Mouse (Mus musculus) C2C12 (cell line): ENCODE results near the gene Naa50. TPM values are rescaled to one million over a fixed set of nuclear protein-coding genes. Genes with fewer than 3 reads are reported as not detected.

Experiments used
- H3K27me3 ChIP-seq: one replicate; pipeline ENCODE4 v1.6.1; 2011; ENCODE audit not compliant: control insufficient read depth, insufficient read depth, insufficient read length
- H3K36me3 ChIP-seq: one replicate; pipeline ENCODE4 v1.6.1; 2011; ENCODE audit not compliant: control insufficient read depth, insufficient read depth
- H3K4me3 ChIP-seq: one replicate; pipeline ENCODE4 v1.5.1; 2011; ENCODE audit warnings: mild to moderate bottlenecking, control low read depth; ENCODE audit not compliant: poor library complexity, insufficient read depth, severe bottlenecking
- H3K79me2 ChIP-seq: one replicate; pipeline ENCODE4 v1.6.1; 2011; ENCODE audit not compliant: control insufficient read depth, insufficient read depth
- H3K79me3 ChIP-seq: one replicate; pipeline ENCODE4 v1.6.1; 2011; ENCODE audit warnings: low read depth, control low read depth
- H3ac ChIP-seq: one replicate; pipeline ENCODE3; 2011; ENCODE audit warnings: low read depth; ENCODE audit not compliant: control insufficient read depth, insufficient read length
- CEBPB ChIP-seq: IDR thresholded peaks from one replicate; pipeline ENCODE4 v1.6.1; 2011; ENCODE audit warnings: low read depth, mild to moderate bottlenecking, control low read depth, moderate library complexity
- CTCF ChIP-seq: IDR thresholded peaks from one replicate; pipeline ENCODE4 v1.5.1; 2011; ENCODE audit not compliant: control insufficient read depth, insufficient read depth, insufficient read length
- FOSL1 ChIP-seq: IDR thresholded peaks from one replicate; pipeline ENCODE4 v1.8.0; 2011; ENCODE audit warnings: mild to moderate bottlenecking, low read length; ENCODE audit not compliant: poor library complexity, insufficient read depth, severe bottlenecking
- MAX ChIP-seq: IDR thresholded peaks from one replicate; pipeline ENCODE4 v1.6.1; 2011; ENCODE audit warnings: mild to moderate bottlenecking, control low read depth
- MYOD1 ChIP-seq: IDR thresholded peaks from one replicate; pipeline ENCODE4 v1.6.1; 2011; ENCODE audit warnings: low read depth; ENCODE audit not compliant: control insufficient read depth, insufficient read length
- MYOG ChIP-seq: IDR thresholded peaks from one replicate; pipeline ENCODE4 v1.6.1; 2011; ENCODE audit not compliant: control insufficient read depth, insufficient read length; ENCODE audit errors: extremely low read depth
- USF1 ChIP-seq: IDR thresholded peaks from one replicate; pipeline ENCODE4 v1.6.1; 2011; ENCODE audit warnings: low read depth, mild to moderate bottlenecking, control low read depth, moderate library complexity
- polyA plus RNA-seq: library from polyadenylated mRNA; unstranded; fragments of >200 nt; fragmentation: generic; extraction: Trizol; gene quantifications from one replicate; pipeline ENCODE4 v1.2.1, GENCODE M21; 2012; ENCODE audit warnings: missing spikeins

Naa50 gene
- polyA plus RNA-seq, 1 experiment: 34.8 TPM

DNA sequence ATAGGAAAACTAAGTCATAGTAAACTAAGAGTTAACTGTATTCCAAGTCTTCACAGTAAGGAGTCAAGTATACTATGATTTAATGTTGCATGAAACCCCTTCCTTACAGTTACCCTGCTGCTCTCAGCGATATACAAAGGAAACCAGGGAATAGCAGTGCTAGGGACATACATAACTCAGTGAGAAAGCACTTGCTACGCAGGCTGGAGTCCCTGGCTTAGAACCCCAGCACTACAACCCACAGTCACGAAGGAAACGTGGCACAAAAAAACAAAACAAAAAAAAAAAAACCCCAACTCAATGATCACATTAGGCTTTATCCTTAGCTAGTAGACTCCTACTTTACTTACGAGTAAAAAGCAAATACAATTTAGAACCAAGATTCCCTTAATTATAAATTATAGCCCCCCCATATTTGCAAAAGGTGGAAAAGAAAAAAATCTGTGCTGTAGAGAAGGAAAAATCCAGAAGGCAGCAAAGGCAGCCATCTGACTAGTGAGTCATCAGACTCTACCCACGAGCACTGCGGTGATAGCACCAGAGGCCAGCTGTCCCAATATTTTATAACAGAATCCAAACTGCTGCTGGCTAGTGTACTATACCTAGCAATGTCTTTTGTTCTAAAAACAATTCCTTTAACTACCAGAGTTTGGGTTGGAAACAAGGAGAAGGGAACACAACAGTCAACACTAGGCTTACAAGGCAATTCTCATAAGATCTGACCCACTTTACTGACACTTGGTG, 16.5 kb upstream of the Naa50 start:
- peaks cover 37% of the 10 kb centered on the region for H3K79me2 ChIP-seq
- H3K79me3 ChIP-seq: peaks cover 18% of the 10 kb centered on the region
- H3ac ChIP-seq: no peak overlapping the region
- no peaks in the 10 kb centered on the region for H3K27me3 ChIP-seq
- TF ChIP-seq MYOD1 (peak; percentile 76), MAX (peak; percentile 33), USF1 (no peak)
- H3K36me3 ChIP-seq: peaks cover 4% of the 10 kb centered on the region
- no peak overlapping the region for H3K4me3 ChIP-seq

DNA sequence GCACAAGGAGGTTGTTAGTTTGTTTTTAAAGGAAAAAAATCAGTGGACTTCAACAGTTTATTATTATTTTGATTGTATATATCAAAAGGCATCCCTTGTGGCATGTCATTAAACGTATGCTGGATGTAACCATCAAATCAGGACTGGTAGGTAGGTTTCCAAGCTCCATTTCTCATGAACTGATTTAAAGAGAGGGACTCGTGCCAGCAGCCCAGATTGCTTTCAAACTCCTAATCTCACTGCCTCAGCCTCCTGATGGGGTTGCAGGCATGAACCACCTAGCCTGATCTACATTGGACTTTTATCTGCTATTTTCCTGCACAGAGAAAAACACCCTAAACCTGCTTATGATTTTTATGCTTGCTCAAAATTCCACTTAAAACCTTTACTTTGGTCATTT, 15.8 kb upstream of the Naa50 start:
- TF ChIP-seq MYOD1 (no peak), FOSL1 (no peak), CTCF (no peak), CEBPB (no peak), USF1 (no peak), MYOG (no peak)
- Histone ChIP-seq H3K79me2 (peaks cover 43% of the 10 kb centered on the region), H3K27me3 (no peaks in the 10 kb centered on the region), H3K36me3 (peaks cover 4% of the 10 kb centered on the region), H3ac (no peak overlapping the region), H3K79me3 (peaks cover 19% of the 10 kb centered on the region), H3K4me3 (no peak overlapping the region)

DNA sequence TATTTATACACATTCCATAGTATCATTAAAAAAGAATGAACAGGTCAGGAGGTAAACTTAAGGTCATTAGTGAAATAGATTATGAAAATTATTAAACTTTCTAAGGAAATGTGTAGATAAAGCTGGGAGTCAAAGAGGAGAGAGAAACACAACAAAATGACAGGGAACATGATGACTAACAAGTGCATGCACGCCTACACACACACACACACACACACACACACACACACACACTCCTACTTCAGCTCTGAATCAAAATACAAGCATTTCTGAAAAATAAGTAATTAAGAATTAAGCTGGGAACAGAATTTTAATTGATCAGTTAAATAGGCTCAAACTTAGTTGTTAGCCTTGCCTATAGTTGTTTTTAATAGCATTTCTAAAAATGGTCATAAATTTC, 14.9 kb upstream of the Naa50 start:
- peaks cover 43% of the 10 kb centered on the region for H3K79me2 ChIP-seq
- peaks cover 4% of the 10 kb centered on the region for H3K36me3 ChIP-seq
- no peak overlapping the region for H3K4me3 ChIP-seq
- H3K27me3 ChIP-seq: no peaks in the 10 kb centered on the region
- peaks cover 20% of the 10 kb centered on the region for H3K79me3 ChIP-seq
- TF ChIP-seq MYOD1 (no peak), CEBPB (no peak), CTCF (no peak), MAX (no peak), USF1 (no peak), FOSL1 (no peak), MYOG (no peak)
- H3ac ChIP-seq: no peak overlapping the region

GRCm38 (mm10) chr16:44125436-44125835, 14.2 kb upstream of the Naa50 start:
- Histone ChIP-seq H3K27me3 (no peaks in the 10 kb centered on the region), H3K4me3 (no peak overlapping the region), H3ac (no peak overlapping the region), H3K79me3 (peaks cover 20% of the 10 kb centered on the region), H3K79me2 (peaks cover 48% of the 10 kb centered on the region), H3K36me3 (no peaks in the 10 kb centered on the region)
- TF ChIP-seq MYOG: no peak

DNA sequence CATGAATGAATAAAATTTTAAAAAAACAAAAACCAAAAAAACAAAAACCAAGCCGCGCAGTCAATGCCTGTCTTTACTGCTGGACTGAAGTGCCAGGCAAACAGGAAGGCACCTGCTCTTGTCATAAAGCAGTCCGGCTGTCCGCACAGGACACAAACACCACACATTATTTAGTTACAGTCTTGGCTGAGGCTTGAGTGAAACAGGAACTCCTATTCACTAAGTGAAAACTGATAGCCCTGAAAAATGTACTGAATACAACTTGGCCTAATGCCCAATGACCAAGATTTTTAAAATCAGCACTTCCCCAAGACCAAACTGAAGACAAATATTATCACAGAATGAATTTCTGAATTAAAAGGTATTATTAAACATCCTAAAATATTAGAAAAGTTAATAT, 13.2 kb upstream of the Naa50 start:
- no peak overlapping the region for H3ac ChIP-seq
- no peaks in the 10 kb centered on the region for H3K36me3 ChIP-seq
- TF ChIP-seq USF1: no peak
- TF ChIP-seq MYOD1: peak; percentile 63
- no peak for TF ChIP-seq FOSL1
- no peak for TF ChIP-seq CEBPB
- H3K4me3 ChIP-seq: no peak overlapping the region
- H3K27me3 ChIP-seq: no peaks in the 10 kb centered on the region
- peaks cover 23% of the 10 kb centered on the region for H3K79me3 ChIP-seq
- peaks cover 52% of the 10 kb centered on the region for H3K79me2 ChIP-seq

- TF ChIP-seq MAX: no peak
- no peak overlapping the region for H3ac ChIP-seq
- peaks cover 22% of the 10 kb centered on the region for H3K79me3 ChIP-seq
- H3K27me3 ChIP-seq: no peaks in the 10 kb centered on the region
- no peaks in the 10 kb centered on the region for H3K36me3 ChIP-seq
- H3K4me3 ChIP-seq: no peak overlapping the region
- H3K79me2 ChIP-seq: peaks cover 59% of the 10 kb centered on the region
Observed at GRCm38 (mm10) chr16:44132300-44132699, 7.3 kb upstream of the Naa50 start.

- no peak overlapping the region for H3K4me3 ChIP-seq
- TF ChIP-seq MAX (no peak), USF1 (no peak), FOSL1 (no peak), MYOG (no peak), CTCF (no peak), CEBPB (no peak), MYOD1 (no peak)
- H3K27me3 ChIP-seq: no peaks in the 10 kb centered on the region
Observed at GRCm38 (mm10) chr16:44133187-44133586, 6.4 kb upstream of the Naa50 start.

More at GRCm38 (mm10) chr16:44133187-44133586, 6.4 kb upstream of the Naa50 start:
- no peak overlapping the region for H3ac ChIP-seq
- H3K79me3 ChIP-seq: peaks cover 26% of the 10 kb centered on the region
- H3K79me2 ChIP-seq: peaks cover 68% of the 10 kb centered on the region
- no peaks in the 10 kb centered on the region for H3K36me3 ChIP-seq
